Mouse (Mus musculus) midbrain, embryonic 10.5 days (tissue): ENCODE results near the gene Arl11. TPM values are rescaled to one million over a fixed set of nuclear protein-coding genes. Genes with fewer than 3 reads are reported as not detected.
A peak's percentile ranks its signal among the peaks of the same experiment; 100 is the strongest.

ENCODE experiments used
- DNase-seq: peaks from one replicate; pipeline ENCODE4 v3.0.0-alpha.2; 2017; ENCODE audit warnings: low spot score
- H3K27ac ChIP-seq: fragments of 300-500 bp; sonication (generic); replicated peaks from 2 replicates; pipeline ENCODE4 v1.5.1; 2016; ENCODE audit warnings: mild to moderate bottlenecking
- H3K27me3 ChIP-seq: fragments of 300-500 bp; sonication (generic); 2 replicates; pipeline ENCODE4 v1.6.1; 2016; ENCODE audit warnings: low read depth, mild to moderate bottlenecking; ENCODE audit not compliant: poor library complexity, severe bottlenecking
- H3K36me3 ChIP-seq: fragments of 300-500 bp; sonication (generic); 2 replicates; pipeline ENCODE4 v1.6.1; 2016; ENCODE audit warnings: mild to moderate bottlenecking, moderate library complexity
- H3K4me1 ChIP-seq: fragments of 300-500 bp; sonication (generic); 2 replicates; pipeline ENCODE4 v1.6.1; 2016
- H3K4me3 ChIP-seq: fragments of 300-500 bp; sonication (generic); 2 replicates; pipeline ENCODE4 v1.5.1; 2016; ENCODE audit warnings: mild to moderate bottlenecking, moderate library complexity
- H3K9me3 ChIP-seq: fragments of 300-500 bp; sonication (generic); replicated peaks from 2 replicates; pipeline ENCODE4 v1.6.1; 2016; ENCODE audit warnings: mild to moderate bottlenecking
- WGBS: fragments of 180-500 bp; shearing (Covaris S2); methylation state at CpG from one replicate; pipeline ENCODE4 v1.1.7; 2016; 5-methylcytosine and 5-hydroxymethylcytosine counted together
- polyA plus RNA-seq: library from polyadenylated mRNA; unstranded; fragments of >200 nt; fragmentation: Nextera tagmentation; extraction: Ambion mirVana; gene quantifications from 2 replicates; pipeline ENCODE4 v1.2.1, GENCODE M21; 2016

Gene Arl11
- polyA plus RNA-seq, 1 experiment from 2014 or later, result 0.15 TPM

GRCm38 (mm10) chr14:61344590-61344989, 35.0 kb downstream of the Arl11 start:
- Histone ChIP-seq H3K9me3 (no peaks in the 10 kb centered on the region), H3K27ac (no peak overlapping the region), H3K36me3 (no peaks in the 10 kb centered on the region), H3K27me3 (no peaks in the 10 kb centered on the region), H3K4me3 (no peak overlapping the region), H3K4me1 (no peaks in the 10 kb centered on the region)
- DNase-seq, result no peak
- WGBS, result 80% methylated on average over 5 of the region's 5 CpGs

- Histone ChIP-seq H3K27ac (no peak overlapping the region), H3K36me3 (no peaks in the 10 kb centered on the region), H3K27me3 (no peaks in the 10 kb centered on the region), H3K9me3 (no peaks in the 10 kb centered on the region), H3K4me3 (no peak overlapping the region), H3K4me1 (no peaks in the 10 kb centered on the region)
- 79% methylated on average over 10 of the region's 10 CpGs for WGBS
- DNase-seq, result no peak
Measured at GRCm38 (mm10) chr14:61346827-61347698, 37.5 kb downstream of the Arl11 start.

GRCm38 (mm10) chr14:61349876-61350275, 40.3 kb downstream of the Arl11 start:
- Histone ChIP-seq H3K4me3 (no peak overlapping the region), H3K27ac (no peak overlapping the region), H3K4me1 (peaks cover 13% of the 10 kb centered on the region), H3K9me3 (no peaks in the 10 kb centered on the region), H3K27me3 (no peaks in the 10 kb centered on the region), H3K36me3 (no peaks in the 10 kb centered on the region)
- DNase-seq, result no peak
- WGBS, result 91% methylated on average over 4 of the region's 4 CpGs

DNA sequence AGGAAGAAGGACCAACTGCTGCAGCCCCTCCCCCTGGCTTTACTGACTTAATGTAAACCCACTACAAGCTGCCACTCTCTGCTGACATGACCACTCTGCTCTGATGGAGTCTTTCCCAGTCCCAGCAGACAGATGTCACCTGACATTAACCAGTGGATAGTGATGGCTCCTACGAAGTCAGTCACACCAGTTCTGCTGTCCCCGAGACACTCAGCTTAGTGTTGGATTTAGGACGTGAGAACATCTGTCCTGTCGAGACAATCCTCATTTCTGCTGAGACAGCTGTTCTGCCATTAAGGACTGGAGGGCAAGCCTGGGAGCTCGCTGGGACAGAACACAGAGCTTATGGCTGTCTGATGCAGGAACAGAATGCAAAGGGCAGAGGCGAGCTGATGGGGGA, 41.3 kb downstream of the Arl11 start:
- Histone ChIP-seq H3K9me3 (no peaks in the 10 kb centered on the region), H3K36me3 (no peaks in the 10 kb centered on the region), H3K4me3 (no peak overlapping the region), H3K27ac (no peak overlapping the region), H3K27me3 (no peaks in the 10 kb centered on the region), H3K4me1 (peaks cover 14% of the 10 kb centered on the region)
- WGBS, result 82% methylated on average over 6 of the region's 6 CpGs
- DNase-seq, result no peak

DNA sequence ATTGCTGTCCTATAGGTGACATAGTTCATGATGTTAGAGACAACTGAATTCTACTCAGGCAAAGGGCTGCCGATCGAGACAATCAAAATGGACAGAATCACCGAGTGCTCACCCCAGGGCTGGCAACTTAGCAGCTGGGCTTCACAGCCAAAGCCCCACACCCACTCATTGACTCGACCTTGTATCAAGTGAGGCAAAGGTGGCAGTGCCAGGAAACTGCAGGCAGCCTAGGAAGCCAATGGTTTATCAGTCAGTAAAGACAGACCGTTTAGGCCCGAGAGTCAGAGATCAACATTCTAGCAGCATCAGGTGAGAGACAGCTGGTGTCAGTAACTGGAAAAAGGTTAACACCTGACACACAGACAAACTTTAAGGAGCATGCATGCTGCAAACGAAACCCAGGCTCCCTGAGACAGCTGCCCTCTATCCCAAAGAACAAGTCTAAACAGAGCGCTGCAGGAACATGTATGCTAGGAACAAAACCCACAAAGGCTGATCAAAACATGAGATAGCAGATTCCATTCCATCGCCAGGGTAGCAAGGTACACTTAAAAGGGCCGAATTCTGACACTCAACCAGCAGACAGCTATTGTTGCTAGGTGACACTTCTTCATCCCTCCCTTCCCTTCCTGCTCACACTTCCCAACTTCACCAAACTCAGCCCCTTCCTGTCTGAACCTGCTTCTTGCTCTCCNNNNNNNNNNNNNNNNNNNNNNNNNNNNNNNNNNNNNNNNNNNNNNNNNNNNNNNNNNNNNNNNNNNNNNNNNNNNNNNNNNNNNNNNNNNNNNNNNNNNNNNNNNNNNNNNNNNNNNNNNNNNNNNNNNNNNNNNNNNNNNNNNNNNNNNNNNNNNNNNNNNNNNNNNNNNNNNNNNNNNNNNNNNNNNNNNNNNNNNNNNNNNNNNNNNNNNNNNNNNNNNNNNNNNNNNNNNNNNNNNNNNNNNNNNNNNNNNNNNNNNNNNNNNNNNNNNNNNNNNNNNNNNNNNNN, 45.0 kb downstream of the Arl11 start:
- Histone ChIP-seq H3K27ac (no peak overlapping the region), H3K9me3 (no peaks in the 10 kb centered on the region), H3K36me3 (no peaks in the 10 kb centered on the region), H3K4me1 (peaks cover 14% of the 10 kb centered on the region), H3K27me3 (no peaks in the 10 kb centered on the region), H3K4me3 (no peak overlapping the region)
- DNase-seq, result no peak
- 79% methylated on average over 10 of the region's 10 CpGs for whole genome bisulfite sequencing

GRCm38 (mm10) chr14:61360131-61360980, 50.8 kb downstream of the Arl11 start, which contains the start of gene Ebpl:
TSS of gene Ebpl (minus strand) at chr14:61360439.
- under 1% methylated on average over 40 of the region's 40 CpGs for WGBS
- peak within 1 kb of the TSS; percentile 94 for H3K27ac ChIP-seq
- 0 out of 2 replicates have a peak, but pooled peaks cover 7% of the 10 kb centered on the region for H3K36me3 ChIP-seq
- DNase-seq, result peak; percentile 90
- H3K4me3 ChIP-seq, result peak within 1 kb of the TSS; percentile 83
- H3K9me3 ChIP-seq, result no peaks in the 10 kb centered on the region
- H3K4me1 ChIP-seq, result peaks cover 10% of the 10 kb centered on the region
- no peaks in the 10 kb centered on the region for H3K27me3 ChIP-seq

DNA sequence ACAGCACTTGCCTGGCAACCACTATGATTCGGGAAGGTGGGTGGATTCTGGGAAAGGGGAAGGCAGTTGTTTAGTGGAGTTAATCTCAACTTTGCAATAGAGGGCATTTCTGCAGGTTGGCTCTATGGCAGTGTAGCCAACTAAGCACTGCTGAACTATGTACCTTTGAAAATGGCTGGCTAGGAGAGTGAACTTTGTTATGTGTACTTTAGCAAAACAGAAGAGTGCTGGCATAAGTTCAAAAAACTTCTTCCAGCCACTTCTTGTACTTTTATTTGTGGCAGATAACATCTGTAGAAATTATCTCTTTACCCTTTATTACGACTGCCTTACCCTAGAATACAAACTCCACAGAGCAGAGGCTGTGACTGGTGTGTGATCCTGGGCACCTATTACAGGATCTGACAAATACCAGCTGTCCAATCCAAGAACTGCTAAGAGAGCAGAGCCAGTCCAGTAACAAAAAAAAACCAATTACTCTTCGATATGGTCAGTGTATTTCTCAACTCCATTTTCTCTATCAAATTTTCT, 51.5 kb downstream of the Arl11 start:
- DNase-seq, result no peak
- 67% methylated on average over 3 of the region's 3 CpGs for WGBS
- Histone ChIP-seq H3K27ac (peak overlapping the region; percentile 94), H3K27me3 (no peaks in the 10 kb centered on the region), H3K4me1 (peaks cover 10% of the 10 kb centered on the region), H3K9me3 (no peaks in the 10 kb centered on the region), H3K4me3 (peak overlapping the region; percentile 83), H3K36me3 (peaks cover 9% of the 10 kb centered on the region; the same call in 1 of the 2 replicates)

Other genes starting within 250 kb of the Arl11 start
- 2.9 and 3.3 TPM in 2 replicates for gene Sacs, start 171.3 kb upstream of the Arl11 start, polyA plus RNA-seq
- not detected in 2 replicates for gene Sgcg, start 51.3 kb upstream of the Arl11 start, polyA plus RNA-seq
- gene Ebpl, start 50.7 kb downstream of the Arl11 start, polyA plus RNA-seq, result 10.6 and 11.0 TPM in 2 replicates
- gene Kpna3, start 130.1 kb downstream of the Arl11 start, polyA plus RNA-seq, result 90.8 and 90.9 TPM in 2 replicates
- 13.7 and 14.6 TPM in 2 replicates for gene Spryd7, start 247.1 kb downstream of the Arl11 start, polyA plus RNA-seq